Mouse (Mus musculus): ENCODE data around the gene Lsm3.

- TF ChIP-seq CTCF (conservative IDR thresholded peaks at IDR 0.05; ENCODE audit: low read length) (peak; percentile 79), NANOG (IDR thresholded peaks at IDR 0.05; ENCODE audit: borderline replicate concordance, low read length) (no peak)
Measured at GRCm38 (mm10) chr6:91509326-91509725, 6.4 kb upstream of the Lsm3 start.

All from E14TG2a.4 (cell line).